Mouse (Mus musculus) neural tube, embryonic 13.5 days (tissue): ENCODE data around the gene Cotl1. TPM values are rescaled to one million over a fixed set of nuclear protein-coding genes. Genes with fewer than 3 reads are reported as not detected.
"Not testable (repeated sequence)": the region's sequence is repeated elsewhere in the genome, so short reads cannot be mapped to it uniquely, and the experiment has no call there.

Experiments used
- ATAC-seq: fragments of 200-750 bp; cut with Nextera tagmentation; 2 replicates; pipeline ENCODE4 v1.8.0; 2017; ENCODE audit warnings: low read depth, mild to moderate bottlenecking, moderate TSS enrichment, moderate library complexity
- H3K27ac ChIP-seq: fragments of 300-500 bp; sonication (generic); replicated peaks from 2 replicates; pipeline ENCODE4 v1.5.1; 2015; ENCODE audit warnings: moderate library complexity, mild to moderate bottlenecking, inconsistent platforms
- H3K27me3 ChIP-seq: fragments of 300-500 bp; sonication (generic); 2 replicates; pipeline ENCODE4 v1.6.1; 2015; ENCODE audit warnings: mild to moderate bottlenecking, inconsistent platforms
- H3K36me3 ChIP-seq: fragments of 300-500 bp; sonication (generic); 2 replicates; pipeline ENCODE4 v1.6.1; 2015; ENCODE audit warnings: mild to moderate bottlenecking, inconsistent platforms
- H3K4me1 ChIP-seq: fragments of 300-500 bp; sonication (generic); replicated peaks from 2 replicates; pipeline ENCODE4 v1.6.1; 2015; ENCODE audit warnings: inconsistent platforms
- H3K4me2 ChIP-seq: fragments of 300-500 bp; sonication (generic); 2 replicates; pipeline ENCODE4 v1.6.1; 2015; ENCODE audit warnings: inconsistent platforms, mild to moderate bottlenecking, moderate library complexity
- H3K4me3 ChIP-seq: fragments of 300-500 bp; sonication (generic); 2 replicates; pipeline ENCODE4 v1.5.1; 2015; ENCODE audit warnings: mild to moderate bottlenecking, inconsistent platforms
- H3K9ac ChIP-seq: fragments of 300-500 bp; sonication (generic); 2 replicates; pipeline ENCODE4 v1.6.1; 2015; ENCODE audit warnings: moderate library complexity, mild to moderate bottlenecking, inconsistent platforms
- H3K9me3 ChIP-seq: fragments of 300-500 bp; sonication (generic); 2 replicates; pipeline ENCODE4 v1.6.1; 2016; ENCODE audit warnings: inconsistent platforms
- WGBS: fragments of 180-500 bp; shearing (Covaris S2); methylation state at CpG from one replicate; pipeline ENCODE4 v1.1.7; 2015; 5-methylcytosine and 5-hydroxymethylcytosine counted together
- polyA plus RNA-seq: library from polyadenylated mRNA; unstranded; fragments of >200 nt; fragmentation: Nextera tagmentation; extraction: Ambion mirVana; gene quantifications from 2 replicates; pipeline ENCODE4 v1.2.1, GENCODE M21; 2015

Gene Cotl1
- polyA plus RNA-seq, 1 experiment from 2014 or later, result 121 TPM

- no peaks in the 10 kb centered on the region for H3K27me3 ChIP-seq
- no peak overlapping the region for H3K9ac ChIP-seq
- no peak overlapping the region for H3K4me3 ChIP-seq
- no peaks in the 10 kb centered on the region for H3K9me3 ChIP-seq
- H3K36me3 ChIP-seq, result no peaks in the 10 kb centered on the region
- 72% methylated on average over 6 of the region's 6 CpGs for WGBS
- no peak overlapping the region for H3K4me2 ChIP-seq
- H3K4me1 ChIP-seq, result peaks cover 8% of the 10 kb centered on the region
- no peak for ATAC-seq
- H3K27ac ChIP-seq, result no peak overlapping the region
These were observed 17.4 kb upstream of the Cotl1 start for GRCm38 (mm10) chr8:119857767-119858166.

GRCm38 (mm10) chr8:119855656-119856055 is 15.3 kb upstream of the Cotl1 start:
- no peak for ATAC-seq
- Histone ChIP-seq H3K4me1 (0 out of 2 replicates have a peak, but pooled peaks cover 2% of the 10 kb centered on the region), H3K27me3 (no peaks in the 10 kb centered on the region), H3K9me3 (no peaks in the 10 kb centered on the region), H3K4me3 (no peak overlapping the region), H3K4me2 (no peak overlapping the region), H3K36me3 (no peaks in the 10 kb centered on the region), H3K27ac (no peak overlapping the region), H3K9ac (no peak overlapping the region)
- whole genome bisulfite sequencing, result 77% methylated on average over 5 of the region's 5 CpGs

GRCm38 (mm10) chr8:119854035-119854434 is 13.7 kb upstream of the Cotl1 start:
- Histone ChIP-seq H3K9ac (no peak overlapping the region), H3K4me3 (no peak overlapping the region), H3K36me3 (no peaks in the 10 kb centered on the region), H3K4me1 (0 out of 2 replicates have a peak, but pooled peaks cover 2% of the 10 kb centered on the region), H3K27me3 (no peaks in the 10 kb centered on the region), H3K27ac (no peak overlapping the region), H3K9me3 (no peaks in the 10 kb centered on the region), H3K4me2 (no peak overlapping the region)
- WGBS, result 23% methylated on average over 5 of the region's 5 CpGs
- no peak for ATAC-seq

- 66% methylated on average over 8 of the region's 8 CpGs for WGBS
- Histone ChIP-seq H3K4me1 (0 out of 2 replicates have a peak, but pooled peaks cover 2% of the 10 kb centered on the region), H3K4me2 (no peak overlapping the region), H3K9me3 (no peaks in the 10 kb centered on the region), H3K4me3 (no peak overlapping the region), H3K27ac (no peak overlapping the region), H3K9ac (no peak overlapping the region), H3K27me3 (no peaks in the 10 kb centered on the region), H3K36me3 (no peaks in the 10 kb centered on the region)
- ATAC-seq, result no peak
These were observed 13.2 kb upstream of the Cotl1 start for GRCm38 (mm10) chr8:119853521-119853920.

GRCm38 (mm10) chr8:119847232-119847922 is 7.0 kb upstream of the Cotl1 start:
- Histone ChIP-seq H3K27ac (no peak overlapping the region), H3K4me3 (no peak overlapping the region), H3K9me3 (no peaks in the 10 kb centered on the region), H3K4me2 (no peak overlapping the region), H3K9ac (no peak overlapping the region), H3K36me3 (no peaks in the 10 kb centered on the region), H3K4me1 (no peaks in the 10 kb centered on the region), H3K27me3 (no peaks in the 10 kb centered on the region)
- ATAC-seq, result no peak
- whole genome bisulfite sequencing, result 88% methylated on average over 16 of the region's 16 CpGs

- H3K4me3 ChIP-seq, H3K36me3 ChIP-seq, H3K4me2 ChIP-seq, ATAC-seq, H3K27me3 ChIP-seq, H3K9ac ChIP-seq, H3K9me3 ChIP-seq, H3K27ac ChIP-seq, H3K4me1 ChIP-seq: not testable (repeated sequence)
- WGBS, result 83% methylated on average over 7 of the region's 7 CpGs
These were observed 5.4 kb upstream of the Cotl1 start for GRCm38 (mm10) chr8:119845741-119846140.

GRCm38 (mm10) chr8:119844577-119844976 is 4.2 kb upstream of the Cotl1 start:
- no peak for ATAC-seq
- no peak overlapping the region for H3K9ac ChIP-seq
- no peak overlapping the region for H3K4me3 ChIP-seq
- no peaks in the 10 kb centered on the region for H3K36me3 ChIP-seq
- no peak overlapping the region for H3K27ac ChIP-seq
- H3K27me3 ChIP-seq, result no peaks in the 10 kb centered on the region
- peaks cover 11% of the 10 kb centered on the region for H3K4me1 ChIP-seq
- WGBS, result 57% methylated on average over 8 of the region's 8 CpGs
- no peak overlapping the region for H3K4me2 ChIP-seq
- no peaks in the 10 kb centered on the region for H3K9me3 ChIP-seq

GRCm38 (mm10) chr8:119843444-119843843 is 3.1 kb upstream of the Cotl1 start:
- H3K4me3 ChIP-seq, result no peak overlapping the region
- no peak overlapping the region for H3K27ac ChIP-seq
- H3K4me1 ChIP-seq, result peaks cover 22% of the 10 kb centered on the region
- no peak overlapping the region for H3K4me2 ChIP-seq
- H3K27me3 ChIP-seq, result no peaks in the 10 kb centered on the region
- H3K9me3 ChIP-seq, result no peaks in the 10 kb centered on the region
- ATAC-seq, result no peak
- H3K9ac ChIP-seq, result no peak overlapping the region
- WGBS, result 2% methylated on average over 4 of the region's 4 CpGs
- H3K36me3 ChIP-seq, result no peaks in the 10 kb centered on the region

GRCm38 (mm10) chr8:119840905-119841411 is 614 bp upstream of the Cotl1 start:
- 6% methylated on average over 8 of the region's 8 CpGs for WGBS
- ATAC-seq, result peak; percentile 36
- H3K9me3 ChIP-seq, result no peaks in the 10 kb centered on the region
- H3K4me1 ChIP-seq, result peaks cover 47% of the 10 kb centered on the region
- H3K27ac ChIP-seq, result peak overlapping the region; percentile 79
- no peaks in the 10 kb centered on the region for H3K27me3 ChIP-seq
- H3K4me3 ChIP-seq, result peak overlapping the region; percentile 75
- H3K9ac ChIP-seq, result peak overlapping the region; percentile 61
- peak overlapping the region; percentile 89 for H3K4me2 ChIP-seq
- peaks cover 4% of the 10 kb centered on the region; the same call in 1 of the 2 replicates for H3K36me3 ChIP-seq

- Histone ChIP-seq H3K27me3 (no peaks in the 10 kb centered on the region), H3K36me3 (peaks cover 4% of the 10 kb centered on the region; the same call in 1 of the 2 replicates), H3K9ac (peak overlapping the region; percentile 86), H3K9me3 (no peaks in the 10 kb centered on the region), H3K4me2 (peak overlapping the region; percentile 89), H3K27ac (peak overlapping the region; percentile 83), H3K4me1 (peaks cover 59% of the 10 kb centered on the region), H3K4me3 (peak overlapping the region; percentile 75)
- peak; percentile 24; the same call in 1 of the 2 replicates for ATAC-seq
- 7% methylated on average over 14 of the region's 14 CpGs for WGBS
These were observed 824 bp downstream of the Cotl1 start for GRCm38 (mm10) chr8:119839419-119840021.

GRCm38 (mm10) chr8:119838983-119839340 is 1.4 kb downstream of the Cotl1 start:
- WGBS, result 49% methylated on average over 4 of the region's 4 CpGs
- Histone ChIP-seq H3K9ac (peak overlapping the region; percentile 86), H3K9me3 (no peaks in the 10 kb centered on the region), H3K27ac (peak overlapping the region; percentile 83), H3K36me3 (peaks cover 4% of the 10 kb centered on the region; the same call in 1 of the 2 replicates), H3K4me1 (peaks cover 64% of the 10 kb centered on the region), H3K4me3 (peak overlapping the region; percentile 75), H3K27me3 (no peaks in the 10 kb centered on the region), H3K4me2 (peak overlapping the region; percentile 89)
- no peak for ATAC-seq

- peak overlapping the region; percentile 86 for H3K9ac ChIP-seq
- no peaks in the 10 kb centered on the region for H3K9me3 ChIP-seq
- H3K4me2 ChIP-seq, result peak overlapping the region; percentile 89
- 50% methylated on average over 19 of the region's 19 CpGs for WGBS
- H3K27me3 ChIP-seq, result no peaks in the 10 kb centered on the region
- H3K4me1 ChIP-seq, result peaks cover 70% of the 10 kb centered on the region
- H3K4me3 ChIP-seq, result peak overlapping the region; percentile 75
- H3K36me3 ChIP-seq, result peaks cover 4% of the 10 kb centered on the region; the same call in 1 of the 2 replicates
- peak overlapping the region; percentile 83 for H3K27ac ChIP-seq
- ATAC-seq, result no peak
These were observed 2.0 kb downstream of the Cotl1 start for GRCm38 (mm10) chr8:119838100-119838982.
